Mouse (Mus musculus) testis, adult 2 months (tissue): ENCODE data around the gene Zcchc12. TPM values are rescaled to one million over a fixed set of nuclear protein-coding genes. Genes with fewer than 3 reads are reported as not detected.
A peak's percentile ranks its signal among the peaks of the same experiment; 100 is the strongest.

Experiments used
- H3K27ac ChIP-seq: fragments of 200-500 bp; 2 replicates; pipeline ENCODE4 v1.5.1; 2012; ENCODE audit warnings: low read depth, low read length; ENCODE audit not compliant: control insufficient read depth, insufficient read depth
- H3K27me3 ChIP-seq: fragments of 200-500 bp; 2 replicates; pipeline ENCODE4 v1.6.1; 2012; ENCODE audit warnings: mild to moderate bottlenecking, low read length, moderate library complexity; ENCODE audit not compliant: control insufficient read depth, insufficient read depth
- H3K36me3 ChIP-seq: fragments of 200-500 bp; 2 replicates; pipeline ENCODE4 v1.6.1; 2012; ENCODE audit warnings: mild to moderate bottlenecking, low read length; ENCODE audit not compliant: control insufficient read depth, insufficient read depth
- H3K4me1 ChIP-seq: fragments of 200-500 bp; 2 replicates; pipeline ENCODE4 v1.6.1; 2012; ENCODE audit warnings: low read length; ENCODE audit not compliant: control insufficient read depth, insufficient read depth
- H3K4me3 ChIP-seq: fragments of 200-500 bp; 2 replicates; pipeline ENCODE4 v1.5.1; 2012; ENCODE audit warnings: low read depth, mild to moderate bottlenecking, low read length, moderate library complexity, mixed read lengths; ENCODE audit not compliant: control insufficient read depth
- CTCF ChIP-seq: fragments of 200-500 bp; IDR thresholded peaks from 2 replicates; pipeline ENCODE4 v1.5.1; 2012; ENCODE audit warnings: low read depth, mild to moderate bottlenecking, inconsistent platforms, low read length, moderate library complexity; ENCODE audit not compliant: control insufficient read depth, insufficient read depth, insufficient replicate concordance
- POLR2A ChIP-seq: fragments of 200-500 bp; IDR thresholded peaks from 2 replicates; pipeline ENCODE4 v1.6.1; 2012; ENCODE audit warnings: low read depth, mild to moderate bottlenecking, inconsistent platforms, low read length, moderate library complexity; ENCODE audit not compliant: control insufficient read depth
- polyA plus RNA-seq: library from polyadenylated mRNA; depleted of rRNA; stranded (reverse); fragments of >200 nt; gene quantifications from 2 replicates; pipeline ENCODE4 v1.2.3, GENCODE M21; 2012

Zcchc12 gene
- polyA plus RNA-seq, 1 experiment: 1.7 TPM

- TF ChIP-seq CTCF (no peak), POLR2A (no peak)
- H3K27ac ChIP-seq: no peak overlapping the region
- no peaks in the 10 kb centered on the region for H3K4me1 ChIP-seq
- no peaks in the 10 kb centered on the region for H3K36me3 ChIP-seq
- H3K27me3 ChIP-seq: no peaks in the 10 kb centered on the region
- no peak overlapping the region for H3K4me3 ChIP-seq
Observed at GRCm38 (mm10) chrX:36193951-36194350, 1.8 kb upstream of the Zcchc12 start.

- Histone ChIP-seq H3K36me3 (no peaks in the 10 kb centered on the region), H3K4me3 (no peak overlapping the region), H3K27me3 (no peaks in the 10 kb centered on the region), H3K27ac (no peak overlapping the region), H3K4me1 (peaks cover 3% of the 10 kb centered on the region; the same call in 1 of the 2 replicates)
- TF ChIP-seq CTCF: no peak
- TF ChIP-seq POLR2A: no peak
Observed at GRCm38 (mm10) chrX:36209554-36209953, 13.8 kb downstream of the Zcchc12 start.

DNA sequence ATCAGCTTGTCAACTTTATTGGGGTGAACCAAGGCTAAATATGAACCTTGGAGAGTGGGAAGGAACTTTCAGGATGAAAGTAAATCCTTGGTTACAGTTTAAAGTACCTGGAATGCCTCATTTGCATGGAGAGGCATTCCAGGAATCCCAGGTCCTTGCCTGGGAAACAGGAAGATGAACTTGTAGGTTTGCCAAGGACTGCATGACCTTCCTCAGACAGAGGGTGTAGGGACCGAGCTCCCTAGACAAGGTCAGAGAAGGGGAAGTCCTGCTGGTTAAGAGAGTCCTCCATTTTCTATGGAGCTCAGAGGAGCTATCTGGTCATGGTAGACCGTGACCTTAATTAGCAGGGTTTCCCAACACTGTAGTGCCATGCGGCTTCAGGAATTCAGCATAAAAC is 15.5 kb downstream of the Zcchc12 start:
- H3K4me1 ChIP-seq: peaks cover 3% of the 10 kb centered on the region; the same call in 1 of the 2 replicates
- no peaks in the 10 kb centered on the region for H3K36me3 ChIP-seq
- H3K27ac ChIP-seq: no peak overlapping the region
- no peaks in the 10 kb centered on the region for H3K27me3 ChIP-seq
- TF ChIP-seq CTCF: no peak
- TF ChIP-seq POLR2A: no peak
- no peak overlapping the region for H3K4me3 ChIP-seq

DNA sequence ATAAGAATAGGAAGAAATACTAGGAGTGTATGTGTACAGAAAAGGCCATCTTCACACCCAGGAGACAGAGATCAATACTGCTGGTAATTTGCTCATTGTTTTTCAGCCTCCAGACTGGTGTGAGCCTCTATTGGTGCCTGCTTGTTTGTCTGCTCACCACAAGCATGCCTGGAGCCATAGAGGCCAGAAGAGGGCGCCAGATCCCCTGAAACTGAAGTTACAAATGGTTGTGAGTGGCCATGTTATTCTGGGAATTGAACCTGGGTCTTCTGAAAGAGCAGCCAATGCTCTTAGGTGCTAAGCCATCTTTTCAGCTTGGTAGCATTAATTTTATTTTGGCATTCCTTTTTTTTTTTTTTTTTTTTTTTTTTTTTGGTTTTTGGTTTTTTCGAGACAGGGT is 25.7 kb downstream of the Zcchc12 start:
- H3K4me3 ChIP-seq: no peak overlapping the region

DNA sequence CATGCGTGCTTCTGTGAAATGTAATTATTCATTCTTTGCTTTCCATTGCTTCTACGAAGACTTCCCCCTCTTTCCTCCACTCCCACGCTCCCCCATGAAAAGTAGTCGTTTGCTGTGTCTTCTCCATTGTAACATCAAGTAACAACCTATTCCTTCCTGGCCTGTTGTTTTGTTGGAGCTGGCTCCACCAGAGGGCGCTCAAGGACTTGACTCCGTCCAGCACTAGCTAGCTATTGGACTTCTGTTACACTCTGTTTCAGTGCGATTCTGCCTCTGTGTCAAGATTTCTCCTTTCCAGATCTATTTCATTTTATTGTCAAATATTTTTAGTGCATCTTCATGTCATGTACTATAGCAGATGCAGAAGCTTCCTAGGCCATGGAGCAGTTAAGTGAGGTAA is 30.1 kb downstream of the Zcchc12 start:
- H3K36me3 ChIP-seq: no peaks in the 10 kb centered on the region
- H3K4me1 ChIP-seq: no peaks in the 10 kb centered on the region
- TF ChIP-seq CTCF (peak; percentile 59; the same call in 1 of the 2 replicates), POLR2A (no peak)
- no peak overlapping the region for H3K27ac ChIP-seq
- no peaks in the 10 kb centered on the region for H3K27me3 ChIP-seq
- H3K4me3 ChIP-seq: no peak overlapping the region

More for the DNA sequence above, 25.7 kb downstream of the Zcchc12 start:
- Histone ChIP-seq H3K4me1 (no peaks in the 10 kb centered on the region), H3K27me3 (no peaks in the 10 kb centered on the region), H3K36me3 (no peaks in the 10 kb centered on the region), H3K27ac (no peak overlapping the region)
- peak; percentile 41; the same call in 1 of the 2 replicates for TF ChIP-seq CTCF
- TF ChIP-seq POLR2A: no peak

- H3K36me3 ChIP-seq: no peaks in the 10 kb centered on the region
- no peak overlapping the region for H3K27ac ChIP-seq
- H3K4me3 ChIP-seq: no peak overlapping the region
- no peaks in the 10 kb centered on the region for H3K4me1 ChIP-seq
- H3K27me3 ChIP-seq: no peaks in the 10 kb centered on the region
- TF ChIP-seq CTCF (no peak), POLR2A (no peak)
Observed at GRCm38 (mm10) chrX:36226577-36226976, 30.9 kb downstream of the Zcchc12 start.

DNA sequence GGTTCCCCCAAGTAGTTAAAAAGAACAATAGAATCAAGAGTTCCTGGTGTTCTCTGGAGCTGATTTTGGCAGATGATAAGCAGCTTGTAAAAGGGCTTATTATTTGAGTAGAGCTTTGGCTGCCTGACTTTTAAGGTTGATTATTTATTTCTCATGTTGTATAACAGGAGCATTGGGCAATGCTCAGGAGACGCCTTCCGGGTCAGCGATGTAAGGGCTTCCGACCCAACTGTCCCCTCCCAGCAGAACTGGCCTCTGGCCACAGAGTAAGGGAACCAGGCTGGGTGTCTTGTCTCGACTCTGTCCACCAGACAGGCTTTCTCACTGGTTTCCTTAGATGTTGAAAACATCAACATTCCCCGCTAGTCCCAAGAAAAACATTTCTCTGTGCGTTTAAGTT is 33.2 kb downstream of the Zcchc12 start:
- Histone ChIP-seq H3K4me1 (no peaks in the 10 kb centered on the region), H3K27me3 (no peaks in the 10 kb centered on the region), H3K36me3 (no peaks in the 10 kb centered on the region), H3K4me3 (no peak overlapping the region), H3K27ac (no peak overlapping the region)
- no peak for TF ChIP-seq POLR2A
- TF ChIP-seq CTCF: no peak

DNA sequence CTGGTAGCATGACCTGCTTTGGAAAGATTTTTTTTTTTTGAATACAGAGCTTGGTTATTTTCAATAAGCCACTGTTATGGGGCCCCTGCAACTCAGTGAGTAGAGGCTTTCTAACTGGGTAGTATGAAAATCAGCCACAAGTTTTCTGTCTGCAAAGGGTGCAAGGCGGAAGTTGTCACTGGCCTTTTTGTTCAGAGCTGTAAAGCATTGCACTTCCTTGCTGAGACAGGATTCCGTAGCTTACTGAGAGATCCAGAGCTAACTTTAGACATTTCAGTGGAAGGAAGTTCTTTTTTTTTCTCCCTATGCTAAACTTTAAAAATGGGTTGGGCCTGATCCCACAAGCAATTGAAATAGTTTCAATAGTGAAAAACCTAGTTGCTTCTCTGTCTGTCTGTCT is 33.6 kb downstream of the Zcchc12 start:
- TF ChIP-seq CTCF (no peak), POLR2A (no peak)
- Histone ChIP-seq H3K4me1 (no peaks in the 10 kb centered on the region), H3K36me3 (no peaks in the 10 kb centered on the region), H3K4me3 (no peak overlapping the region), H3K27ac (no peak overlapping the region), H3K27me3 (no peaks in the 10 kb centered on the region)
